Mouse (Mus musculus) small intestine, adult 2 months (tissue): ENCODE measurements at regions not wholly inside any gene's neighbourhood (a gene's known extent, or its start where the extent isn't known, plus 50 kb on each side); places are given as distances from the start of the nearest gene placed in this dataset.

ENCODE experiments used
- CTCF ChIP-seq: fragments of 200-500 bp; IDR thresholded peaks from 2 replicates; pipeline ENCODE4 v1.5.1; 2012; ENCODE audit warnings: low read depth, mild to moderate bottlenecking, control low read depth, inconsistent platforms, low read length, moderate library complexity, mixed read lengths; ENCODE audit not compliant: insufficient replicate concordance, insufficient read length; ENCODE audit errors: extremely low read depth
- POLR2A ChIP-seq: fragments of 200-500 bp; IDR thresholded peaks from 2 replicates; pipeline ENCODE4 v1.6.1; 2012; ENCODE audit warnings: low read depth, mild to moderate bottlenecking, control low read depth, inconsistent platforms, low read length, moderate library complexity

- no peak for TF ChIP-seq CTCF
- no peak for TF ChIP-seq POLR2A
Observed at GRCm38 (mm10) chr4:56250611-56251010, 489.3 kb upstream of the Gm26657 start.
